In genomic region chr5:145120921-145121320, GRCm38 (mm10) we compare ENCODE assay signal across 24 mouse cellular contexts. TPM values are rescaled to one million over a fixed set of nuclear protein-coding genes. Genes with fewer than 3 reads are reported as not detected.
DNase-seq lines count a peak whose midpoint lies in the region; ATAC-seq lines count a peak whose summit lies in the region.
"Had no signal": no experiment of that assay in that cellular context is flagged by ENCODE, and none has a peak within 500 bp of the region (broad histone marks: within the 10 kb centered on the region; RNA-seq: fewer than 3 reads in every experiment).

No protein-coding gene starts in this region.

- H3K4me2 ChIP-seq in kidney, embryonic 15.5 days: no peak overlapping the region
- no peak overlapping the region for H3K4me2 ChIP-seq in limb, embryonic 13.5 days (replicated peaks)
- no peak overlapping the region for H3K4me2 ChIP-seq in forebrain, embryonic 14.5 days (ENCODE audit: low read length)
- H3K4me2 ChIP-seq: hindbrain, embryonic 15.5 days; liver, embryonic 11.5 days; midbrain, embryonic 11.5 days had no signal

- no peak overlapping the region for H3K4me3 ChIP-seq in heart, embryonic 10.5 days
- no peak overlapping the region for H3K4me3 ChIP-seq in kidney, embryonic 15.5 days (replicated peaks)
- H3K4me3 ChIP-seq in limb, embryonic 13.5 days: no peak overlapping the region
- H3K4me3 ChIP-seq in forebrain, embryonic 14.5 days (ENCODE audit: low read depth, low read length): no peak overlapping the region
- H3K4me3 ChIP-seq: hindbrain, embryonic 15.5 days had no signal

- H3K27me3 ChIP-seq in heart, embryonic 10.5 days (ENCODE audit: insufficient read depth, poor library complexity, severe bottlenecking): no peaks in the 10 kb centered on the region
- H3K27me3 ChIP-seq in kidney, embryonic 15.5 days: no peaks in the 10 kb centered on the region
- no peaks in the 10 kb centered on the region for H3K27me3 ChIP-seq in limb, embryonic 13.5 days
- no peaks in the 10 kb centered on the region for H3K27me3 ChIP-seq in forebrain, embryonic 14.5 days (replicated peaks; ENCODE audit: control insufficient read depth, insufficient read depth, low read length)
- H3K27me3 ChIP-seq: hindbrain, embryonic 15.5 days had no signal

- no peak overlapping the region for H3K9ac ChIP-seq in kidney, embryonic 15.5 days
- peak overlapping the region; percentile 43 for H3K9ac ChIP-seq in limb, embryonic 13.5 days
- no peak overlapping the region for H3K9ac ChIP-seq in forebrain, embryonic 14.5 days (ENCODE audit: low read length)
- H3K9ac ChIP-seq: hindbrain, embryonic 15.5 days had no signal

- peaks cover 47% of the 10 kb centered on the region for H3K36me3 ChIP-seq in heart, embryonic 10.5 days
- peaks cover 45% of the 10 kb centered on the region for H3K36me3 ChIP-seq in kidney, embryonic 15.5 days
- H3K36me3 ChIP-seq in limb, embryonic 13.5 days: peaks cover 48% of the 10 kb centered on the region
- H3K36me3 ChIP-seq in forebrain, embryonic 14.5 days (ENCODE audit: control insufficient read depth, insufficient read depth, low read length): peaks cover 23% of the 10 kb centered on the region
- H3K36me3 ChIP-seq: hindbrain, embryonic 15.5 days had no signal

- no peak overlapping the region for H3K27ac ChIP-seq in heart, embryonic 10.5 days
- H3K27ac ChIP-seq in kidney, embryonic 15.5 days: peak overlapping the region; percentile 41; the same call in 1 of the 2 replicates
- 0 out of 2 replicates have a peak overlapping the region, but pooled peaks have one; percentile 28 for H3K27ac ChIP-seq in limb, embryonic 13.5 days
- H3K27ac ChIP-seq in forebrain, embryonic 14.5 days (ENCODE audit: low read depth, low read length): no peak overlapping the region
- H3K27ac ChIP-seq: hindbrain, embryonic 15.5 days had no signal

- no peak for ATAC-seq in kidney, embryonic 15.5 days (replicated peaks; ENCODE audit: low FRiP score)
- ATAC-seq in limb, embryonic 13.5 days (ENCODE audit: low FRiP score, low read depth): no peak
- no peak for ATAC-seq in forebrain, embryonic 14.5 days

- no peaks in the 10 kb centered on the region for H3K9me3 ChIP-seq in heart, embryonic 10.5 days
- no peaks in the 10 kb centered on the region for H3K9me3 ChIP-seq in kidney, embryonic 15.5 days (replicated peaks)
- H3K9me3 ChIP-seq in limb, embryonic 13.5 days: 0 out of 2 replicates have a peak, but pooled peaks cover 5% of the 10 kb centered on the region
- H3K9me3 ChIP-seq in forebrain, embryonic 14.5 days (replicated peaks; ENCODE audit: control insufficient read depth, low read length): no peaks in the 10 kb centered on the region
- H3K9me3 ChIP-seq: hindbrain, embryonic 15.5 days had no signal

- peak; percentile 93 for DNase-seq in heart, adult 11 months
- DNase-seq in heart, embryonic 10.5 days (ENCODE audit: low spot score): no peak
- no peak for DNase-seq in kidney, postnatal 4 days
- DNase-seq in adipocyte (ENCODE audit: low spot score): peak; percentile 52
- DNase-seq in forebrain, embryonic 14.5 days (ENCODE audit: low spot score): no peak
- no peak for DNase-seq in urinary bladder, adult 2 months (ENCODE audit: low spot score)
- DNase-seq: cerebellum, adult 11-12 months; cerebellum, postnatal 10 days; heart, adult 18-20 months; kidney, adult 8-10 months; kidney, postnatal 25 days; layer of hippocampus, postnatal 36 days; lung, adult 18-20 months; lung, postnatal 10 days had no signal

- peaks cover 24% of the 10 kb centered on the region; the same call in 1 of the 2 replicates for H3K4me1 ChIP-seq in heart, embryonic 10.5 days
- H3K4me1 ChIP-seq in kidney, embryonic 15.5 days: peaks cover 38% of the 10 kb centered on the region
- peaks cover 30% of the 10 kb centered on the region for H3K4me1 ChIP-seq in limb, embryonic 13.5 days
- H3K4me1 ChIP-seq in forebrain, embryonic 14.5 days (ENCODE audit: control insufficient read depth, insufficient read depth, low read length): no peaks in the 10 kb centered on the region
- H3K4me1 ChIP-seq: hindbrain, embryonic 15.5 days had no signal

- WGBS in heart, embryonic 10.5 days: 53% methylated on average over 7 of the region's 7 CpGs
- 34% methylated on average over 7 of the region's 7 CpGs for WGBS in kidney, embryonic 15.5 days
- 36% methylated on average over 7 of the region's 7 CpGs for WGBS in limb, embryonic 13.5 days
- WGBS in forebrain, embryonic 14.5 days: 76% methylated on average over 7 of the region's 7 CpGs

RNA-seq across cellular contexts. Expression of gene Arpc1b, which starts 6.9 kb away (rescaled TPM):
- polyA plus RNA-seq in heart, embryonic 10.5 days (2016; fragmentation: Nextera tagmentation; extraction: Ambion mirVana): 195 and 218 TPM in 2 replicates
- 294 and 313 TPM in 2 replicates for polyA plus RNA-seq in kidney, embryonic 15.5 days (2015; fragmentation: Nextera tagmentation; extraction: Ambion mirVana)
- polyA plus RNA-seq in limb, embryonic 13.5 days (2015; fragmentation: Nextera tagmentation; extraction: Ambion mirVana): 250 and 255 TPM in 2 replicates
- 48.8 and 50.3 TPM in 2 replicates for polyA plus RNA-seq in forebrain, embryonic 14.5 days (2014; fragmentation: Nextera tagmentation; extraction: Ambion mirVana)
- polyA plus RNA-seq in urinary bladder, adult 2 months (2012; rRNA removed): 410 and 483 TPM in 2 replicates

RNA-seq across cellular contexts. Expression of gene Pdap1, which starts 19.1 kb away (rescaled TPM):
- 79.4 and 86.3 TPM in 2 replicates for polyA plus RNA-seq in heart, embryonic 10.5 days (2016; fragmentation: Nextera tagmentation; extraction: Ambion mirVana)
- polyA plus RNA-seq in kidney, embryonic 15.5 days (2015; fragmentation: Nextera tagmentation; extraction: Ambion mirVana): 104 and 106 TPM in 2 replicates
- 137 and 139 TPM in 2 replicates for polyA plus RNA-seq in limb, embryonic 13.5 days (2015; fragmentation: Nextera tagmentation; extraction: Ambion mirVana)
- 98.8 and 102 TPM in 2 replicates for polyA plus RNA-seq in forebrain, embryonic 14.5 days (2014; fragmentation: Nextera tagmentation; extraction: Ambion mirVana)
- 51.4 and 62.5 TPM in 2 replicates for polyA plus RNA-seq in urinary bladder, adult 2 months (2012; rRNA removed)

RNA-seq across cellular contexts. Expression of gene Bud31, which starts 19.2 kb away (rescaled TPM):
- 162 and 200 TPM in 2 replicates for polyA plus RNA-seq in heart, embryonic 10.5 days (2016; fragmentation: Nextera tagmentation; extraction: Ambion mirVana)
- polyA plus RNA-seq in kidney, embryonic 15.5 days (2015; fragmentation: Nextera tagmentation; extraction: Ambion mirVana): 196 TPM in 2 replicates
- polyA plus RNA-seq in limb, embryonic 13.5 days (2015; fragmentation: Nextera tagmentation; extraction: Ambion mirVana): 218 and 225 TPM in 2 replicates
- 226 and 245 TPM in 2 replicates for polyA plus RNA-seq in forebrain, embryonic 14.5 days (2014; fragmentation: Nextera tagmentation; extraction: Ambion mirVana)
- polyA plus RNA-seq in urinary bladder, adult 2 months (2012; rRNA removed): 80.5 and 98.6 TPM in 2 replicates

RNA-seq across cellular contexts. Expression of gene Kpna7, which starts 37.1 kb away (rescaled TPM):
- polyA plus RNA-seq in heart, embryonic 10.5 days (2016; fragmentation: Nextera tagmentation; extraction: Ambion mirVana): not detected in 2 replicates
- not detected in 2 replicates for polyA plus RNA-seq in kidney, embryonic 15.5 days (2015; fragmentation: Nextera tagmentation; extraction: Ambion mirVana)
- 0.10 TPM in 1 of 2 replicates, not detected in the other for polyA plus RNA-seq in limb, embryonic 13.5 days (2015; fragmentation: Nextera tagmentation; extraction: Ambion mirVana)
- polyA plus RNA-seq in forebrain, embryonic 14.5 days (2014; fragmentation: Nextera tagmentation; extraction: Ambion mirVana): not detected in 2 replicates
- polyA plus RNA-seq in urinary bladder, adult 2 months (2012; rRNA removed): not detected in 2 replicates
- polyA plus RNA-seq: cortical plate, adult 2 months; embryonic facial prominence, embryonic 11.5 days; forebrain, embryonic 11.5 days; hindbrain, embryonic 15.5 days; intestine, embryonic 14.5 days; midbrain, embryonic 11.5 days; midbrain, postnatal 0 days had no signal

RNA-seq across cellular contexts. Expression of gene Arpc1a, which starts 37.3 kb away (rescaled TPM):
- polyA plus RNA-seq in heart, embryonic 10.5 days (2016; fragmentation: Nextera tagmentation; extraction: Ambion mirVana): 113 and 117 TPM in 2 replicates
- polyA plus RNA-seq in kidney, embryonic 15.5 days (2015; fragmentation: Nextera tagmentation; extraction: Ambion mirVana): 138 and 140 TPM in 2 replicates
- polyA plus RNA-seq in limb, embryonic 13.5 days (2015; fragmentation: Nextera tagmentation; extraction: Ambion mirVana): 139 and 141 TPM in 2 replicates
- 241 and 263 TPM in 2 replicates for polyA plus RNA-seq in forebrain, embryonic 14.5 days (2014; fragmentation: Nextera tagmentation; extraction: Ambion mirVana)
- 284 and 341 TPM in 2 replicates for polyA plus RNA-seq in urinary bladder, adult 2 months (2012; rRNA removed)

Comparison
In these comparisons a context has a peak if more than half of its experiments do, and no peak if none do; other contexts are left out.
1. DNase-seq: peak in heart, adult 11 months (single experiment) and adipocyte (single experiment); none in heart, embryonic 10.5 days (single experiment), kidney, postnatal 4 days (0 of 2), forebrain, embryonic 14.5 days (single experiment) and urinary bladder, adult 2 months (single experiment).
2. H3K27ac ChIP-seq: peak in kidney, embryonic 15.5 days (single experiment) and limb, embryonic 13.5 days (single experiment); none in heart, embryonic 10.5 days (single experiment) and forebrain, embryonic 14.5 days (single experiment).